Mouse (Mus musculus) stomach, postnatal 0 days (tissue): ENCODE data around the gene Slc16a5.

Experiments
- CTCF ChIP-seq: IDR thresholded peaks from 2 replicates; pipeline ENCODE4 v1.5.1; 2016; ENCODE audit warnings: antibody characterized with exemption, low read depth, mild to moderate bottlenecking, moderate library complexity
- EP300 ChIP-seq: optimal IDR thresholded peaks from 2 replicates; pipeline ENCODE3; 2016; ENCODE audit warnings: antibody characterized with exemption

- TF ChIP-seq CTCF (no peak), EP300 (no peak)
These were observed 24.6 kb upstream of the Slc16a5 start for GRCm38 (mm10) chr11:115437571-115438122.
